Mouse (Mus musculus) midbrain, embryonic 12.5 days (tissue): ENCODE results near the gene Cela3a. TPM values are rescaled to one million over a fixed set of nuclear protein-coding genes. Genes with fewer than 3 reads are reported as not detected.

Experiments
- ATAC-seq: fragments of 200-750 bp; cut with Nextera tagmentation; 2 replicates; pipeline ENCODE4 v1.8.0; 2017; ENCODE audit warnings: low read depth, moderate TSS enrichment, moderate library complexity; ENCODE audit not compliant: low FRiP score
- H3K27ac ChIP-seq: fragments of 300-500 bp; sonication (generic); replicated peaks from 2 replicates; pipeline ENCODE4 v1.5.1; 2016; ENCODE audit warnings: mild to moderate bottlenecking
- H3K27me3 ChIP-seq: fragments of 300-500 bp; sonication (generic); 2 replicates; pipeline ENCODE4 v1.6.1; 2016; ENCODE audit warnings: mild to moderate bottlenecking
- H3K36me3 ChIP-seq: fragments of 300-500 bp; sonication (generic); 2 replicates; pipeline ENCODE4 v1.6.1; 2016
- H3K4me1 ChIP-seq: fragments of 300-500 bp; sonication (generic); 2 replicates; pipeline ENCODE4 v1.6.1; 2016
- H3K4me2 ChIP-seq: fragments of 300-500 bp; sonication (generic); replicated peaks from 2 replicates; pipeline ENCODE4 v1.6.1; 2016; ENCODE audit warnings: mild to moderate bottlenecking, moderate library complexity
- H3K4me3 ChIP-seq: fragments of 300-500 bp; sonication (generic); 2 replicates; pipeline ENCODE4 v1.5.1; 2016; ENCODE audit warnings: mild to moderate bottlenecking
- H3K9ac ChIP-seq: fragments of 300-500 bp; sonication (generic); replicated peaks from 2 replicates; pipeline ENCODE4 v1.6.1; 2016; ENCODE audit warnings: mild to moderate bottlenecking, moderate library complexity
- H3K9me3 ChIP-seq: fragments of 300-500 bp; sonication (generic); 2 replicates; pipeline ENCODE4 v1.6.1; 2016; ENCODE audit warnings: mild to moderate bottlenecking
- WGBS: fragments of 180-500 bp; shearing (Covaris S2); methylation state at CpG from one replicate; pipeline ENCODE4 v1.1.7; 2016; 5-methylcytosine and 5-hydroxymethylcytosine counted together
- polyA plus RNA-seq: library from polyadenylated mRNA; unstranded; fragments of >200 nt; fragmentation: Nextera tagmentation; extraction: Ambion mirVana; gene quantifications from 2 replicates; pipeline ENCODE4 v1.2.1, GENCODE M21; 2016

The Cela3a gene
- polyA plus RNA-seq, 1 experiment from 2014 or later = not detected

GRCm38 (mm10) chr4:137379713-137380255 is 29.8 kb downstream of the Cela3a start:
- Histone ChIP-seq H3K36me3 (no peaks in the 10 kb centered on the region), H3K4me3 (no peak overlapping the region), H3K27me3 (no peaks in the 10 kb centered on the region), H3K9ac (no peak overlapping the region), H3K4me1 (no peaks in the 10 kb centered on the region), H3K4me2 (no peak overlapping the region), H3K27ac (no peak overlapping the region), H3K9me3 (no peaks in the 10 kb centered on the region)
- no peak for ATAC-seq
- WGBS = 87% methylated on average over 10 of the region's 10 CpGs

GRCm38 (mm10) chr4:137379085-137379484 is 30.5 kb downstream of the Cela3a start:
- no peak for ATAC-seq
- Histone ChIP-seq H3K36me3 (no peaks in the 10 kb centered on the region), H3K9me3 (no peaks in the 10 kb centered on the region), H3K4me3 (no peak overlapping the region), H3K4me2 (no peak overlapping the region), H3K27ac (no peak overlapping the region), H3K27me3 (no peaks in the 10 kb centered on the region), H3K9ac (no peak overlapping the region; the same call in 1 of the 2 replicates), H3K4me1 (no peaks in the 10 kb centered on the region)
- WGBS = 83% methylated on average over 3 of the region's 3 CpGs

- Histone ChIP-seq H3K4me2 (no peak overlapping the region), H3K4me1 (no peaks in the 10 kb centered on the region), H3K27me3 (no peaks in the 10 kb centered on the region), H3K9ac (no peak overlapping the region), H3K4me3 (no peak overlapping the region), H3K27ac (no peak overlapping the region), H3K36me3 (no peaks in the 10 kb centered on the region), H3K9me3 (no peaks in the 10 kb centered on the region)
- WGBS = 82% methylated on average over 4 of the region's 4 CpGs
- no peak for ATAC-seq
Observed at GRCm38 (mm10) chr4:137377526-137378304, 31.9 kb downstream of the Cela3a start.

- Histone ChIP-seq H3K4me1 (no peaks in the 10 kb centered on the region), H3K9me3 (no peaks in the 10 kb centered on the region), H3K27me3 (peaks cover under 1% of the 10 kb centered on the region; the same call in 1 of the 2 replicates), H3K27ac (no peak overlapping the region), H3K36me3 (no peaks in the 10 kb centered on the region), H3K4me2 (no peak overlapping the region), H3K4me3 (no peak overlapping the region), H3K9ac (no peak overlapping the region)
- 85% methylated on average over 2 of the region's 2 CpGs for WGBS
- no peak for ATAC-seq
Observed at GRCm38 (mm10) chr4:137376778-137377177, 32.8 kb downstream of the Cela3a start.

- Histone ChIP-seq H3K4me1 (0 out of 2 replicates have a peak, but pooled peaks cover under 1% of the 10 kb centered on the region), H3K4me3 (no peak overlapping the region), H3K4me2 (no peak overlapping the region), H3K9ac (no peak overlapping the region), H3K36me3 (no peaks in the 10 kb centered on the region), H3K9me3 (no peaks in the 10 kb centered on the region), H3K27me3 (peaks cover 4% of the 10 kb centered on the region; the same call in 1 of the 2 replicates), H3K27ac (0 out of 2 replicates have a peak overlapping the region, but pooled peaks have one; percentile 11)
- no peak for ATAC-seq
- WGBS = 61% methylated on average over 19 of the region's 19 CpGs
Observed at GRCm38 (mm10) chr4:137375314-137376278, 34.0 kb downstream of the Cela3a start.

- H3K4me2 ChIP-seq = no peak overlapping the region
- no peaks in the 10 kb centered on the region for H3K36me3 ChIP-seq
- WGBS = 53% methylated on average over 6 of the region's 6 CpGs
- no peak overlapping the region for H3K27ac ChIP-seq
- no peaks in the 10 kb centered on the region for H3K9me3 ChIP-seq
- H3K4me3 ChIP-seq = no peak overlapping the region
- no peak overlapping the region for H3K9ac ChIP-seq
- H3K27me3 ChIP-seq = peaks cover 4% of the 10 kb centered on the region; the same call in 1 of the 2 replicates
- H3K4me1 ChIP-seq = peaks cover 8% of the 10 kb centered on the region; the same call in 1 of the 2 replicates
- ATAC-seq = no peak
Observed at GRCm38 (mm10) chr4:137373711-137374110, 35.9 kb downstream of the Cela3a start.

GRCm38 (mm10) chr4:137371596-137372523 is 37.7 kb downstream of the Cela3a start:
- H3K9ac ChIP-seq = no peak overlapping the region; the same call in 1 of the 2 replicates
- peaks cover 15% of the 10 kb centered on the region for H3K27me3 ChIP-seq
- H3K27ac ChIP-seq = no peak overlapping the region
- ATAC-seq = no peak
- no peak overlapping the region for H3K4me3 ChIP-seq
- H3K4me2 ChIP-seq = no peak overlapping the region
- 90% methylated on average over 16 of the region's 16 CpGs for WGBS
- H3K4me1 ChIP-seq = peaks cover 13% of the 10 kb centered on the region
- no peaks in the 10 kb centered on the region for H3K36me3 ChIP-seq
- H3K9me3 ChIP-seq = no peaks in the 10 kb centered on the region

GRCm38 (mm10) chr4:137369954-137370750 is 39.4 kb downstream of the Cela3a start:
- Histone ChIP-seq H3K4me3 (peak overlapping the region; percentile 33), H3K9ac (peak overlapping the region; percentile 57), H3K9me3 (no peaks in the 10 kb centered on the region), H3K36me3 (no peaks in the 10 kb centered on the region), H3K27me3 (peaks cover 15% of the 10 kb centered on the region), H3K27ac (no peak overlapping the region), H3K4me1 (peaks cover 13% of the 10 kb centered on the region), H3K4me2 (peak overlapping the region; percentile 56)
- ATAC-seq = no peak
- WGBS = 9% methylated on average over 28 of the region's 29 CpGs

- H3K27ac ChIP-seq = no peak overlapping the region
- ATAC-seq = no peak
Observed at GRCm38 (mm10) chr4:137368198-137368597, 41.4 kb downstream of the Cela3a start.

GRCm38 (mm10) chr4:137367275-137368088 is 42.1 kb downstream of the Cela3a start:
- Histone ChIP-seq H3K27me3 (peaks cover 15% of the 10 kb centered on the region), H3K9ac (no peak overlapping the region), H3K4me2 (no peak overlapping the region), H3K9me3 (no peaks in the 10 kb centered on the region), H3K4me3 (no peak overlapping the region), H3K36me3 (no peaks in the 10 kb centered on the region), H3K4me1 (peaks cover 13% of the 10 kb centered on the region), H3K27ac (no peak overlapping the region)
- 55% methylated on average over 5 of the region's 5 CpGs for WGBS
- no peak for ATAC-seq

More at GRCm38 (mm10) chr4:137368198-137368597, 41.4 kb downstream of the Cela3a start:
- H3K36me3 ChIP-seq = no peaks in the 10 kb centered on the region
- no peak overlapping the region for H3K4me3 ChIP-seq
- H3K9me3 ChIP-seq = no peaks in the 10 kb centered on the region
- 28% methylated on average over 1 of the region's 1 CpGs for WGBS
- no peak overlapping the region for H3K9ac ChIP-seq
- no peak overlapping the region for H3K4me2 ChIP-seq
- peaks cover 13% of the 10 kb centered on the region for H3K4me1 ChIP-seq
- H3K27me3 ChIP-seq = peaks cover 15% of the 10 kb centered on the region
